Mouse (Mus musculus): ENCODE results near the gene Otulinl. TPM values are rescaled to one million over a fixed set of nuclear protein-coding genes. Genes with fewer than 3 reads are reported as not detected.

The Otulinl gene
- total RNA-seq, 2 experiments from 2014 or later = 5.5 to 6.2 TPM

- no peak for DNase-seq (ENCODE audit: low spot score in 2 of 2)
Observed at GRCm38 (mm10) chr15:27618778-27619533, 62.4 kb downstream of the Otulinl start.

GRCm38 (mm10) chr15:27617227-27617626, 64.2 kb downstream of the Otulinl start:
- DNase-seq (ENCODE audit: low spot score in 2 of 2) = no peak

- DNase-seq (ENCODE audit: low spot score in 2 of 2) = peak in 1 of 2 experiments; percentile 51
Observed at GRCm38 (mm10) chr15:27616159-27616558, 65.2 kb downstream of the Otulinl start.

- DNase-seq (ENCODE audit: low spot score in 2 of 2) = no peak
Observed at GRCm38 (mm10) chr15:27613255-27613654, 68.1 kb downstream of the Otulinl start.

GRCm38 (mm10) chr15:27612533-27613221, 68.7 kb downstream of the Otulinl start:
- peak in 1 of 2 experiments; percentile 48 for DNase-seq (ENCODE audit: low spot score in 2 of 2)

DNA sequence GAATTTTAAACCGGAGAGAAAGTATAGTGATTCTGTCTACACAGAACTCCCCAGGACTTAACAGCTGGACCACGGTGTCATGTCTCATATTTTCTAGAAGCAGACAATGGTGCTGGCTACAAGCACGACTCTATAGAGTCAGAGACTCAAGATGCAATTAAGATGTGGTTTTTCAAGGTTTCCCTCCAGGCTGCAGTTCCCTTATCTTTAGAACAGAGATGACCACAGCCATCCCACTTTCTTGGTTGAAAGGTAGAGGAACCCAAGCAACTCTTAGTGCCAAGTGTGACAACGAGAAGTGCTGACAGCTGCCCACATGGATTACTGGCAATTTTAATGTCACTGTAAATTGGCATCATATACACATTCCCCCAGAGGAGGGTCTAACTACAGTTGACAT, 71.8 kb downstream of the Otulinl start:
- no peak for DNase-seq (ENCODE audit: low spot score in 2 of 2)

DNA sequence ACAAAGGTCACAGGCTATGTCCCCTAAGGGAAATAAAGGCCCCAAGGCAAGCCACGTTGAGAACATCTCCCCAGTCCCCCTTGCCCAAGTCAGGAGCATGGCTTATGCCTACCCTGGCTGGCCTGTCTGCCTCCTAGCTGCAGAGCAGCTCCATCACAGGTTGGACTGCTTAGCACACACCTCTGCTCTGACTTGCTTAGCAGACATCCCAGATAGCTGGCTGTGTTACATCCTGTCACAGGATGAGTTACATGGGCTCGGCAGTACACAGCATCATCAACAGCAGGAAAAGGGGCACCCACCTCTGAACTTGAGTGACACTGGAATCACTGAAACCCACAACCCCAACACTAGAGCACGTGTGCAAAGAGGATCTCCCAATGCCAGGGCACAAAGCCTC, 76.1 kb downstream of the Otulinl start:
- DNase-seq (ENCODE audit: low spot score in 2 of 2) = no peak

Other genes starting within 250 kb of the Otulinl start
- gene Ank, start 214.9 kb downstream of the Otulinl start, total RNA-seq (2021) = 10 to 100 TPM; 21.5 to 26.0 TPM
- gene Otulin, start 50.9 kb downstream of the Otulinl start, total RNA-seq (2021) = 10 to 100 TPM; 23.8 to 28.1 TPM